Mouse (Mus musculus): ENCODE measurements around the gene Hspa1b.
A peak's percentile ranks its signal among the peaks of the same experiment; 100 is the strongest.
"Not testable (repeated sequence)": the region's sequence is repeated elsewhere in the genome, so short reads cannot be mapped to it uniquely, and the experiment has no call there.

Gene Hspa1b

GRCm38 (mm10) chr17:34952378-34953040, 6.5 kb downstream of the Hspa1b start:
- peak; percentile 86 for DNase-seq

GRCm38 (mm10) chr17:34951636-34952377, 7.2 kb downstream of the Hspa1b start:
- no peak for DNase-seq

GRCm38 (mm10) chr17:34950514-34951455, 8.3 kb downstream of the Hspa1b start:
- no peak for DNase-seq

- DNase-seq, result no peak
Measured at GRCm38 (mm10) chr17:34949553-34949969, 9.5 kb downstream of the Hspa1b start.

DNA sequence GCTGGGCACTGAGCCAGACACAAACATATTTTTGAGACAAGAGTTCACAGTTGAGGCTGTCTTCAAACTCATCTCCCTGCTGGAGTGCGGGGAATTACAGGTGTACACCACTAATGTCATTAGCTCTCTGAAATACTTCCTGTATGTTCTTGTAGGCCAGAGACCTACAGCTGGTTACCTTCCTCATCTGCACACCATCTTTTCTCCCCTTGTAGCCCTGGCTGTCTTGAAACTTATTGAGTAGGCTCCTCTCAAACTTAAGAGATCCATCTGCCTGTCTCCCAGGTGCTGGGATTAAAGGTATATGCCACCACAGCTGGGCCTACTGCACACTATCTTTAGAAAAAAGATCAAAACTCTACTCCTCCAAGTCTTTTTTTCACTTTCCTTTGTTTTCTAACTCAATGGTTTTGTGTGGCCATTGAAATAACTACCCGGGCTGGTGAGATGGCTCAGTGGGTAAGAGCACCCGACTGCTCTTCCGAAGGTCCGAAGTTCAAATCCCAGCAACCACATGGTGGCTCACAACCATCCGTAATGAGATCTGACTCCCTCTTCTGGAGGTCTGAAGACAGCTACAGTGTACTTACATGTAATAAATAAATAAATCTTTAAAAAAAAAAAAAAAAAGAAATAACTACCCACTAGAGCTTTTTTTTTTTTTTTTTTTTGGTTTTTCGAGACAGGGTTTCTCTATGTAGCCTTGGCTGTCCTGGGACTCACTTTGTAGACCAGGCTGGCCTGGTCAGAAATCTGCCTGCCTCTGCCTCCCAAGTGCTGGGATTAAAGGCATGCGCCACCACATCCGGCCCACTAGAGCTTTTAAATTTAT, 10.1 kb downstream of the Hspa1b start:
- DNase-seq, result not testable (repeated sequence)

DNA sequence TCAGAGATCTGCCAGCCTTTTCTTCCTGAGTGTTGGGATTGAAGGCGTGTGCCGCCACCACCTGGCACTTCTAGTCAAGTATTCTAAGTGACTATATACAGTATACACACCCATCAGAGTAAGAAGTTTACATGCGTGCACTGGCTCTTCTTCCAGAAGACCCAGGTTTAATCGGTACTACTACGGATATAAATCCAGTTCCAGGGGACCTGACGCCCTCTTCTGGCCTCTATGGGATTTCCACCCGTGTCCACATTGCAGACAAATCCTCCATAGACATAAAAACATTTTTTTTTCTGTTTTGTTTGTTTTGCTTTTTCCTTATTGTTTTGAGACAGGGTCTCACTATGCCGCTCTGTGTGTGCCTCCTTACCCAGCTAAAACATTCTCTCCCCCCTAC, 11.4 kb downstream of the Hspa1b start:
- peak; percentile 41 for DNase-seq

GRCm38 (mm10) chr17:34946486-34947140, 12.4 kb downstream of the Hspa1b start:
- DNase-seq, result no peak

DNA sequence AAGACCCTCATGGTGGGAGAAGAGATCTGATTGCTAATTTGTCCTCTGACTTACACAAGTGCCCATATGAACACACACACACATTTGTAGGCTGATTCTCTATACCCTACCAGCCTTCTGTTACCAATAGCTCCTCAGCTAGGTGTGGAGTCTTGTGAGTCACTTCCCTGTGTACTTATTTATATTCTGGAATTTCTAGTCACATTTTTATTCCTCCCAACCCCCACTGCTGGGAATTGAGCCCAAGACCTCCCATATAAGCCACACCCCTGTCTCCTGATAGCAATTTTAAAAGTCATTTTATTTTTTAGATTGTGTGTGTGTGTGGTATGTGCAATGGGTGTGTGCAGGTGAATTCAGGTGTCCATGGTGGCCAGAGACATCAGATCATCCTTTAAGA, 14.7 kb downstream of the Hspa1b start:
- DNase-seq, result no peak

- no peak for DNase-seq
Measured at GRCm38 (mm10) chr17:34943128-34943815, 15.8 kb downstream of the Hspa1b start.

- DNase-seq, result peak; percentile 26
Measured at GRCm38 (mm10) chr17:34941344-34942041, 17.5 kb downstream of the Hspa1b start.

DNA sequence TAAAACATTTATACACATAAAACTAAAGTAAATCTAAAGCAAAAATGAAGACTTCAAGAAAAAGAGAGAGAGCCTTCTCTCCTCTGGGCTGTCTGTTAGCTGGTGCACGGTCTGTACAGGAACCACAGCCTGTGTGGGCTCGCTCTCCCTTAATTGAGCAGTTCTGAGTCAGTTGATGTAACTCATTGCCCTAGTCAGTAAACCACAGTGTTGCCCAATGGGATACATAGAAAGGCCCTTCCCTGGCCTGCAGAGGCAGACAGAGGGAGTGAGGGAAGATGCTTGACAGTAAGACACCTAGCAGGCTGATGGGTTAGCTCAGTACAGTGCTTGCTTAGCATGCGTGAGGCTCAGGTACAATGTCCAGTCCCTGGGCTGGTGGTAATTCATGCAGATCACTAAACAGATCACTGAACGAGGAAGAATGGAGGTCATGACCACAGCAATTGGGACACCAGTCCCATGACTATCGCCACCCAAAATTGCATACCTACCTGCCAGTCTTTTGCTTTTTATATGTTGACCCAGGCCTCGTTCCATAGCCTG, 21.0 kb downstream of the Hspa1b start:
- no peak for DNase-seq

GRCm38 (mm10) chr17:34934830-34935229, 24.2 kb downstream of the Hspa1b start:
- no peak for DNase-seq

DNA sequence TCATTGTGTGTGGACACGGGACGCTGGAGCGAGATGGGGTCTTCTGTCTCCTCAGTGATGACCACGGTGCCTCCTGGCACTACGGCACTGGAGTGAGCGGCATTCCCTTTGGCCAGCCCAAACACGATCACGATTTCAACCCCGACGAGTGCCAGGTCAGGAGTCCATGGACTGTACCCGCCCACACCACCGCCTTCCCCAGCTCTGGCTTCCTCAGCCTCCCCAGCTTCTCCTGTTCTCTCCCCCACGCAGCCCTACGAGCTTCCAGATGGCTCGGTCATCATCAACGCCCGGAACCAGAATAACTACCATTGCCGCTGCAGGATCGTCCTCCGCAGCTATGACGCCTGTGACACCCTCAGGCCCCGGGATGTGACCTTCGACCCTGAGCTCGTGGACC, 25.0 kb downstream of the Hspa1b start:
- no peak for DNase-seq

GRCm38 (mm10) chr17:34932287-34932686, 26.8 kb downstream of the Hspa1b start:
- DNase-seq, result peak; percentile 38

DNA sequence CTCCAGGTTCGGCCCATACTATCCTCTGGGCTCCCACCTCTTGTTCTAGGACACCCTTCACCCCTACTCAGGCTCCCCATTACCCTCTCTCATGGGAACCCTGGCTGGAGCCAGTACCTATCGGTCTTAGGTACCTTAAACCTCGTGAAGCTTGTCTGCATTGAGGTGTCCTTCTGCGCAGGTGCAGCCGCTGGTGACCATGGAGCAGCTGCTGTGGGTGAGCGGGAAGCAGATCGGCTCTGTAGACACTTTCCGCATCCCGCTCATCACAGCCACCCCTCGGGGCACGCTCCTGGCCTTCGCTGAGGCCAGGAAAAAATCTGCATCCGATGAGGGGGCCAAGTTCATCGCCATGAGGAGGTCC, 27.3 kb downstream of the Hspa1b start:
- DNase-seq, result peak; percentile 64

- peak; percentile 96 for DNase-seq
Measured at GRCm38 (mm10) chr17:34931061-34931734, 27.8 kb downstream of the Hspa1b start, which contains the start of gene Neu1. Gene Neu1, plus strand, starts transcription at chr17:34931253.

DNA sequence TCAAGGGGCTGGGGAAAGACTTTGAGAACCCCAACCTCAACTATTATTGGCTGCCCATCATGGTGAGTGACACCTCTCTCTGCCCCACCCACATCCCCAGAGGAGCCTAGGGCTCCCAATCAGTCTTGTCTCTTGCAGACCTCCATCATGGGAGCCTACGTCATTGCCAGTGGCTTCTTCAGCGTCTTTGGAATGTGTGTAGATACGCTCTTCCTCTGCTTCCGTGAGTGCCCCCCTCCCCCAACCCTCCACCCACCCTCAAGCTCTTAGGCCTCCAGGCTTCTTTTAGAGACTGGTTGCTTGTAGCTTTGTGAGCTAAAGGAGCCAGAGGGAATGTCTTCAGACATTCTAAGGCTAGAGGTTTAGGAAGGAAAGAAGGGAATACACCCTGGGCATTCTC, 30.2 kb downstream of the Hspa1b start:
- DNase-seq, result no peak

- DNase-seq, result no peak
Measured at GRCm38 (mm10) chr17:34927306-34928019, 31.6 kb downstream of the Hspa1b start.

DNA sequence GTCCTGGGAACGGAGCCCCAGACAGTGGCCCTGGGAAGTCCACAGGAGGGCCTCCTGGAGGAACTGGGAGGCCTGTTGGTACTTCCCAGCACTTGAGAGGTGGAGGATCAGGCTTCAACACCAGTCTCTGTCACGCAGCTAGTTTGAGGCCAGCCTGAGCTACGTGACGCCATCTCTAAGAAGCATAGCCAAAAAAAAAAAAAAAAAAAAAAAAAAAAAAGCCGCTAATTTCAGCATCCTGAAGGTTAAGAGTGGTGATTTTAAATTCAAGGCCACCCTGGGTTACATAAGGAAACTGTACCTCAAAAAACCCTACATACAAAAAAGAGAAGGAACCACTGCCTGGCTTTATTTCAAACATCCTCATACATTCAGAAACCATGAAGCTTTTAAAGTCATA, 34.8 kb downstream of the Hspa1b start:
- no peak for DNase-seq

Measured in thymus, postnatal 4 days (tissue).